Mouse (Mus musculus) hindbrain, embryonic 12.5 days (tissue): ENCODE measurements around the gene Grm7. TPM values are rescaled to one million over a fixed set of nuclear protein-coding genes. Genes with fewer than 3 reads are reported as not detected.

Source experiments
- ATAC-seq: fragments of 200-750 bp; cut with Nextera tagmentation; 2 replicates; pipeline ENCODE4 v1.8.0; 2017; ENCODE audit warnings: moderate TSS enrichment; ENCODE audit not compliant: low FRiP score
- H3K27ac ChIP-seq: fragments of 300-500 bp; sonication (generic); 2 replicates; pipeline ENCODE4 v1.5.1; 2016; ENCODE audit warnings: mild to moderate bottlenecking
- H3K27me3 ChIP-seq: fragments of 300-500 bp; sonication (generic); 2 replicates; pipeline ENCODE4 v1.6.1; 2016; ENCODE audit warnings: mild to moderate bottlenecking
- H3K36me3 ChIP-seq: fragments of 300-500 bp; sonication (generic); 2 replicates; pipeline ENCODE4 v1.6.1; 2016; ENCODE audit warnings: mild to moderate bottlenecking
- H3K4me1 ChIP-seq: fragments of 300-500 bp; sonication (generic); 2 replicates; pipeline ENCODE4 v1.6.1; 2016
- H3K4me2 ChIP-seq: fragments of 300-500 bp; sonication (generic); replicated peaks from 2 replicates; pipeline ENCODE4 v1.6.1; 2016; ENCODE audit warnings: mild to moderate bottlenecking
- H3K4me3 ChIP-seq: fragments of 300-500 bp; sonication (generic); 2 replicates; pipeline ENCODE4 v1.5.1; 2016; ENCODE audit warnings: mild to moderate bottlenecking
- H3K9ac ChIP-seq: fragments of 300-500 bp; sonication (generic); 2 replicates; pipeline ENCODE4 v1.6.1; 2016; ENCODE audit warnings: mild to moderate bottlenecking, moderate library complexity
- H3K9me3 ChIP-seq: fragments of 300-500 bp; sonication (generic); replicated peaks from 2 replicates; pipeline ENCODE4 v1.6.1; 2016; ENCODE audit warnings: mild to moderate bottlenecking
- WGBS: fragments of 180-500 bp; shearing (Covaris S2); methylation state at CpG from one replicate; pipeline ENCODE4 v1.1.7; 2016; 5-methylcytosine and 5-hydroxymethylcytosine counted together
- polyA plus RNA-seq: library from polyadenylated mRNA; unstranded; fragments of >200 nt; fragmentation: Nextera tagmentation; extraction: Ambion mirVana; gene quantifications from 2 replicates; pipeline ENCODE4 v1.2.1, GENCODE M21; 2016

The Grm7 gene
- polyA plus RNA-seq, 1 experiment from 2014 or later: 5.2 TPM

DNA sequence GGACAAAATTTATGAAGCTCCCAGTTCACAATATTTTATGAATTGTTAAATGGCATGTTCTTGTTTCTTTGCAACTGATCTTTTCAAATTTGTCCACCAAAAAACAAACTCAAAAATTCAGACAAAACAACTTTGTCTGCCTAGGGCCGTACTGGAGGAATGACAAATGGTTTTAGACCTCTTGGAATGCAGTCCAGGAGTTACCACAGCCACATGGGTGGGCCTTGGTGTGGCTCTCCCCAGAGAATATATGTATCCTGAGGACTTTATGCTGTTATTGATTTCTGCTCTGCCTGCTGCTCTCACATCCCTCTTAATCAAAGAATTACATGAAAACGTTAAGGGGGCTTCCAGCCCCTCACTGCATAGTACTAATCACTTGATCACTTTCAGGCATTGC, 400.5 kb downstream of the Grm7 start:
- no peaks in the 10 kb centered on the region for H3K9me3 ChIP-seq
- ATAC-seq: no peak
- no peak overlapping the region for H3K4me3 ChIP-seq
- H3K36me3 ChIP-seq: no peaks in the 10 kb centered on the region
- 54% methylated on average over 2 of the region's 2 CpGs for WGBS
- no peak overlapping the region for H3K9ac ChIP-seq
- H3K4me1 ChIP-seq: no peaks in the 10 kb centered on the region
- no peak overlapping the region for H3K4me2 ChIP-seq
- H3K27ac ChIP-seq: no peak overlapping the region
- no peaks in the 10 kb centered on the region for H3K27me3 ChIP-seq

DNA sequence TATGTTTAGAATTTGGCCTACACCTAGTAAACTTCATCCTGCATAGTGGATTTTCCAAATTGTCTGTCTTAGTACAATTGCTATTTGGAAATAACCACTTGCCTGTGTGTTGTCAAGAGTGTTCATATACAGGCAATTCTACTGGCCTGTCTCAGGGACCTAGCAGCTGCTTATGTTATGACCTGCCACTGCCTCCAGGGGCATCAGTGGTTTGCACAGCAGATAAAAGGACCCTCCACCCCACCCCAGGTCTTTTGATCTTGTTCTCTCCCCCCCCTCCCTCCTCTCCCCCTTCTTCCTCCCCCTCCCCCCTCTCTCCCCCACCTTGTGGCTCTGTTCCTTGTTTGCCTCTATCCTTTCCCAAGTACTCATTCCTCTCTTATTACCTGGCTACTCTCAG, 403.9 kb downstream of the Grm7 start:
- no peak overlapping the region for H3K27ac ChIP-seq
- H3K4me3 ChIP-seq: no peak overlapping the region
- no peak for ATAC-seq
- no peak overlapping the region for H3K9ac ChIP-seq
- H3K4me1 ChIP-seq: no peaks in the 10 kb centered on the region
- H3K4me2 ChIP-seq: no peak overlapping the region
- H3K9me3 ChIP-seq: no peaks in the 10 kb centered on the region
- no peaks in the 10 kb centered on the region for H3K27me3 ChIP-seq
- H3K36me3 ChIP-seq: no peaks in the 10 kb centered on the region

DNA sequence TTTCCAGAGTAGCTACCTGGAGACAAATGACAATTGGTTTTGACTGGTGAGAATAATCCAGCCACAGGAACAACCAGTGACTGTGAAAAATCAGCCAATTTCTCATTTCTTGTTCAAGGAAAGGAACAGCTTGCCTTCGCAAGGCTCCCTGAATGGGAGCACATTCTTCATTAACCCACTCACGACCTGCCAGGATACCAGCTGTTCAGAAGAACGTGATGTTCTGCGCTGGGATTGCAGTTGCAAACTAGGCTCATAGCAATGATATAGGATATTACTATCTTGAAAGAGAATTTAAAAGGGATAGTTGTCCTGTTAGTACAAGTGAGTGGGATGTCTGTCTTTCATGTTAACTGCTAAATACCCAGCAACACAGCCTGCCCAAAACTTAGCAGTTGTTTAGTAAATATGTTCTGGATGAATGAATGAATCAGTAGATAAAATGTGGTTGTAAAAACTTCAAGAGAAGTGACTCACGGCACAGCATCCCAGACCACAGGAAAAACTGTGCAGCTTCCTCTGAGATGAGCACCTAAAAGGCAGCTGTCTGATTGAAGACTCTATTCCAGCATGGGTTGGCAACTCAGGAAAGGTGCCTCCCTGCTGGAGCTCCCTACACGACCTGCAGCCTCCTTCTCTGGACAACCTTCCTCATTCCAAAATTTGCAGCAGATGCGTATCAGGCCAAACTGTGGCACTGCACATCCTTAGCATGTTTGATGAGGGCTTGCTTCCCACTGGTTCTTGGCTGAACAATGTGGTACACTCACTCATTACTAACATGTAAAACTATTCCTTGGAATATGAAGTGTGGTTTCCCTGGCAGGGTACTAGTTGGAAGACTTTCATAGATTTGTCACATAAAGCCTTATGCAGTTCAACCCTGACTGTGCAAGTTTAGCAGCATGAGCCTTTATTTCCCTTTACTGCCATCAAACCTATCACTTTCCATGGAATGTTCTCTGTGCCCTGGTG, 408.9 kb downstream of the Grm7 start:
- Histone ChIP-seq H3K4me1 (no peaks in the 10 kb centered on the region), H3K36me3 (no peaks in the 10 kb centered on the region), H3K9ac (no peak overlapping the region), H3K27me3 (no peaks in the 10 kb centered on the region), H3K27ac (no peak overlapping the region), H3K9me3 (no peaks in the 10 kb centered on the region), H3K4me3 (no peak overlapping the region), H3K4me2 (no peak overlapping the region)
- WGBS: 69% methylated on average over 7 of the region's 7 CpGs
- ATAC-seq: no peak

DNA sequence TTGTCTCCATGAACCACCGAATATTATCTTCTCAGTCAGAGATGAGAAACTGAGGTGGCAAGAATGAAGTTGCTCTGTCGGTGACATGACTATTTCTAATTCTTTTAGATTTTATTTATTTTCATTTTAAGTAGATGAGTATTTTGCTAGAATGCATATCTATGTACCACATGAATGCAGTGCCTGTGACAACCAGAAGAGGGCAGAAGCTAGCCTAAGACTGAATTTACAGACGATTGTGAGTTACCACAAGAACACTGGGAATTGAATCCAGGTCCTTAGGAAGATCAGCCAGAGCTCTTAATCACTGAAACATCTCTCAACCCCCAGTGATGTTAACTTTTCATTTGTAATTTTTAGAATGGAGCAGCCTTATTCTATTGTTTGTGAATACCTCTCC, 412.4 kb downstream of the Grm7 start:
- Histone ChIP-seq H3K4me1 (no peaks in the 10 kb centered on the region), H3K36me3 (no peaks in the 10 kb centered on the region), H3K9ac (no peak overlapping the region), H3K9me3 (no peaks in the 10 kb centered on the region), H3K4me3 (no peak overlapping the region), H3K27ac (no peak overlapping the region), H3K27me3 (no peaks in the 10 kb centered on the region), H3K4me2 (no peak overlapping the region)
- 92% methylated on average over 3 of the region's 3 CpGs for WGBS
- no peak for ATAC-seq

DNA sequence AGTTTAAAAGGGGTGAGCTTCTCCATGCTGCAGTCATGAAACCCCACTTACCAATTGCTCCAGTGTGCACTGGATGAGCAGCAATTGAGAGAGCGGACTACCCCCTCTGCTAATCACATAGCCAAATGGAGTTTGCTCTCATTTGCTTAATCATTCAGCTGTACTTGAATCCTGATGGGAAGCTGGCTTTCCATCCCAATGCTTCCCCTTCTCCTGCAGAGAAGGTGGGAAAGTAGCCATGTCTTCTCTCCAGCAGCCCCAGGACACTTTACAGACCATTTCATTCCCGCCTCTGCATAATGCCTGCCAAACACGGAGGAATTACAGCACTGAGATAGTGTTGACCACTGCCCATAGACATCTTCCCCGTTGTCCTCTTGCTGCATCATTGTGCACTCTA, 414.6 kb downstream of the Grm7 start:
- no peaks in the 10 kb centered on the region for H3K36me3 ChIP-seq
- no peaks in the 10 kb centered on the region for H3K9me3 ChIP-seq
- WGBS: 88% methylated on average over 4 of the region's 4 CpGs
- H3K4me2 ChIP-seq: no peak overlapping the region
- H3K4me1 ChIP-seq: no peaks in the 10 kb centered on the region
- no peak overlapping the region for H3K4me3 ChIP-seq
- no peak overlapping the region for H3K27ac ChIP-seq
- ATAC-seq: no peak
- H3K9ac ChIP-seq: no peak overlapping the region
- H3K27me3 ChIP-seq: no peaks in the 10 kb centered on the region

DNA sequence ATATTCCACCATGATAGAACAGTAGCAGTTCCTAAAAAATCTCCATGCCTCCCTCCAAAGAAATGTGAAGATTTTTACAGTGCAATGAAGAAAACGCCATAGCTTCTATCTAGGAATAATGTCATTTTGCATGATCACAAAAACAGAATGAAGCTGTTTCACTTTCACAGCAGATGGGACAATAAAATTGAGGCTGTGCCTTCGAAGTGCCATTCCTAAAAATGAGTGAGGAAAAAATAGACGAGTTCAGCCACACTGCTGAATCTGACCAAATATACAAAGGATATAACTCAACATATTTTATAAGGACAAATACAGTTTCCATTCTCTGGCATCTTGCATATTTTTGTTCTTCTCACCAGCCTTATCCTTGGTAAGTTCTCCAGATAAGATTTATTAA, 439.2 kb downstream of the Grm7 start:
- H3K4me1 ChIP-seq: no peaks in the 10 kb centered on the region
- H3K9me3 ChIP-seq: no peaks in the 10 kb centered on the region
- no peaks in the 10 kb centered on the region for H3K36me3 ChIP-seq
- no peak overlapping the region for H3K27ac ChIP-seq
- no peak overlapping the region for H3K4me2 ChIP-seq
- H3K4me3 ChIP-seq: no peak overlapping the region
- ATAC-seq: no peak
- H3K9ac ChIP-seq: no peak overlapping the region
- no peaks in the 10 kb centered on the region for H3K27me3 ChIP-seq
- WGBS: 82% methylated on average over 3 of the region's 3 CpGs

DNA sequence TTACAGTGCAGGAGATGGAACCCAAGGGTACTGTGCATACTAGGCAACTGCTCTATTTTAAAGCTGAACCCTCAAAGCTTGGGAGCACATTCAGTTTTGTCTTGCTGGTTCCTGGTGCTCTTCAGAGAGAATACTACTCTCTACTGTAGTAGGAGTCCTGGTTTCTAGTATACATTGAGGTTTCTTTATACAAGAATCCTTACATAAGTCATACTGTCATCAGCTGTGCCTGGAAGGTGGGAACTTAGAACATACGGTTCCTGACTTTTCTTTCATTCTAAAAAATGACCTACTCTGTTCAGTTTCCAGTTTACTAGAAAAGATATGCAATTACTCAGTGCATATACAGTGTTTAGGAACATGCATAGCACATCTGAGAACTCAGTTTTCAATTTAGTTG, 449.4 kb downstream of the Grm7 start:
- no peaks in the 10 kb centered on the region for H3K27me3 ChIP-seq
- no peaks in the 10 kb centered on the region for H3K36me3 ChIP-seq
- H3K4me3 ChIP-seq: no peak overlapping the region
- WGBS: 87% methylated on average over 1 of the region's 1 CpGs
- no peaks in the 10 kb centered on the region for H3K9me3 ChIP-seq
- no peak overlapping the region for H3K9ac ChIP-seq
- no peak overlapping the region for H3K4me2 ChIP-seq
- H3K27ac ChIP-seq: no peak overlapping the region
- no peak for ATAC-seq
- no peaks in the 10 kb centered on the region for H3K4me1 ChIP-seq

DNA sequence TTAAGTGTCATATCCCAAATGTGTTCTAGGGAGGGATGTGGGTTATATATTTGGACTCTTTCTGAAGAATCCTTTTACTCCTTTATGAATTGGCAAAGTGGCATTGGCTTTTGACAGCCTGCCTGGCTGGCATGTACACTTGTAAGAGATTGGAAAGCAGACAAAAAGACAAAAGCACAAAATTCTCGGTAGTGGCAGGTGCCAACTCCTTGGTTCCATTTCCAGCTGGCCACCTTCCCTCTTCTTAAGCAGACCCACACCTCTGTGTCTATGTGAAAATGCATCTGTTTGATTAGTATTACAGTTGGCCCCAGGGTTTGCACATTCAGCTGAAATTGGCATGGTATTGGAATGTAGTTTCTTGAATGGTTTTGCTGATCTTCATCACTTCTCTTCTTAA, 460.1 kb downstream of the Grm7 start:
- ATAC-seq: no peak
- H3K9ac ChIP-seq: no peak overlapping the region
- no peaks in the 10 kb centered on the region for H3K9me3 ChIP-seq
- no peak overlapping the region for H3K4me3 ChIP-seq
- no peaks in the 10 kb centered on the region for H3K36me3 ChIP-seq
- H3K27ac ChIP-seq: no peak overlapping the region
- no peak overlapping the region for H3K4me2 ChIP-seq
- 88% methylated on average over 1 of the region's 1 CpGs for WGBS
- no peaks in the 10 kb centered on the region for H3K27me3 ChIP-seq
- H3K4me1 ChIP-seq: no peaks in the 10 kb centered on the region

DNA sequence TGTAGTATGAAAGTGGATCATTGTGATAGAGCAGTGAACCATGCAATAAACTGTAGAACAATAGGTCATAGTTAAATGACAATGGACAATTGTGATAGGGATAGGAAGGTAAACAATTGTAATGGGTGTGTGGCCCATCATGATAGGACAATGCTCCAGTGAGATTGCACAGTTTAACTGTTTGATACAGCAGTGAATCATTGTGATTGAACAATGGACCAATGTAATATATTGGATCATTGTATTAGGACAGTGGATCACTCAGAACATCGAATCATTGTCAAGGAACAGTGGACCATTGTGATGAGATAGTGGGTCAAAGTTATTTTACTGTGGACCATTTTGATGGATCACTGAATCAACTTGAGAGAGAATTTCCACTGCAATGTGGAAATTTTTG, 515.7 kb downstream of the Grm7 start:
- Histone ChIP-seq H3K4me2 (no peak overlapping the region), H3K36me3 (no peaks in the 10 kb centered on the region), H3K4me1 (no peaks in the 10 kb centered on the region), H3K27ac (no peak overlapping the region), H3K4me3 (no peak overlapping the region), H3K27me3 (no peaks in the 10 kb centered on the region), H3K9me3 (no peaks in the 10 kb centered on the region), H3K9ac (no peak overlapping the region)
- no peak for ATAC-seq
- WGBS: 80% methylated on average over 1 of the region's 1 CpGs

DNA sequence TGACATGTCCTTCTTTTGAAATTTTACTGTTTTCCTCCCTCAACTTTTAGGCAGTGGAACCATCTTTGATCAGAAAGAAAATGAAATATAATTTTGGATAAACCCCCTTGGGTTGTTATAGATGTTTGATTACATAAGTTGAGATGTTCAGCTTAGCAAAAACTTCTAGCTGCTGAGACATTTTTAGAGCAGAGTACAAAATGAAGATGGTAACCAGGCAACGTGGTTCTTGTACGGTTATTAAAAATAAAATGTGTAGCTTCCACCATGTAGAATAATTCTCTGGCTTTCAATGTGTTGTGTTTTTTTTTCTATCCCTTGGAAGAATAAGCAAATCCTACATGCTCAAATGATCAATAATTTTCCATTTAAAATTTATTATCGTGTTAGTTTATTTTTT, 550.0 kb downstream of the Grm7 start:
- H3K27me3 ChIP-seq: no peaks in the 10 kb centered on the region
- no peaks in the 10 kb centered on the region for H3K4me1 ChIP-seq
- H3K4me3 ChIP-seq: no peak overlapping the region
- H3K4me2 ChIP-seq: no peak overlapping the region
- ATAC-seq: no peak
- no peak overlapping the region for H3K27ac ChIP-seq
- WGBS: 92% methylated on average over 3 of the region's 3 CpGs
- H3K9me3 ChIP-seq: no peaks in the 10 kb centered on the region
- no peak overlapping the region for H3K9ac ChIP-seq
- no peaks in the 10 kb centered on the region for H3K36me3 ChIP-seq

DNA sequence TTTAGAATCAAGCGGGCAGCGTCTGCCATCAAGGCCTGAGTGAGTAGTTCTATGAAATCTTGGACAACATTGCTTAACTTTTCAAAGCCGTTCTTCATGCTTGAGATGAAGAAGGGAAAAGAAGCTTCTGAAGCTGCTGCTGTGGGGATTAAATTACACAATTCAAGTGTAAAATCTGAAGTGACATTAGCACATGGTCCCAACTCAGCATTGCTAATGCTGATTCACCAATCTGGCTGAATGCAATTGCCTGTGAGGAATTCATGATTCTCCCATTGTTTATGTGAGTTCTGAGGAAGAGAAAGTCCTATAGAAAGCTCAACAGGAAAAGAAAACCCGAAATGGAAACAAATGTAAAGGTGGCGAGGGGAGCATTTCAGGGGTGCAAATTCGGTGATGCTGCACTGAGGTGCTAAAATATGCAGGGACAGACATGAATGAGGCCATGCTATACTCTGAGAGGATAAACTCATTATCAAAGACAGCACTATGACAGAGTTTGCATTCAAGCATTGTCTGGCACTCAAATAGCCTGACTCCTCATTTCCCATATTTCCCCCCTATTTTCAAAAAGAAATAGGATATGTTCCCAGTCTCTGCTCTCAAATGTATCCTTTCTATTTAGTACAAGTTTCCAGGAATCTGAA, 575.8 kb downstream of the Grm7 start:
- WGBS: 66% methylated on average over 6 of the region's 6 CpGs
- no peak for ATAC-seq

DNA sequence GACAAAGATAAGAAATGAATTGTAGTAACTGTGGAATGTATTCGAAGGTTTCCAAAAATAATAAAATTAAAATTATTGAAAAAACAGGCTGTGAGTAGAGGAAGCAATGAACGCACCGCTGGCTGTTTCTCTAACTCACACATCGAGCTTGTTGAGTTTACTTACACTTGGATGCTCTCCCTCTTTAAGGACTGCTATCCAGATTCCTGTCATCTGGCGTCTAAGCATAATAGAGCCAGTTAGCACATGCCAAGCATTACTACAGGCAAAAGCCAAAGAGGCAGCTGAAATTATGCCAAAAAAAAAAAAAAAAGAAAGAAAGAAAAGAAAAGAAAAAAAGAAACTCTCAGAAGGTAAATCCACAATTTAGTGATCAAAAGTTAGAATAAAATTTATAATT, 609.8 kb downstream of the Grm7 start:
- ATAC-seq: no peak
- Histone ChIP-seq H3K4me2 (no peak overlapping the region), H3K4me1 (no peaks in the 10 kb centered on the region), H3K27ac (no peak overlapping the region), H3K4me3 (no peak overlapping the region), H3K36me3 (no peaks in the 10 kb centered on the region), H3K9ac (no peak overlapping the region), H3K27me3 (no peaks in the 10 kb centered on the region), H3K9me3 (no peaks in the 10 kb centered on the region)
- 88% methylated on average over 5 of the region's 5 CpGs for whole genome bisulfite sequencing

More for the DNA sequence above, 575.8 kb downstream of the Grm7 start:
- Histone ChIP-seq H3K4me3 (no peak overlapping the region), H3K9ac (no peak overlapping the region), H3K4me1 (no peaks in the 10 kb centered on the region), H3K36me3 (no peaks in the 10 kb centered on the region), H3K27ac (no peak overlapping the region), H3K27me3 (no peaks in the 10 kb centered on the region), H3K4me2 (no peak overlapping the region), H3K9me3 (no peaks in the 10 kb centered on the region)

DNA sequence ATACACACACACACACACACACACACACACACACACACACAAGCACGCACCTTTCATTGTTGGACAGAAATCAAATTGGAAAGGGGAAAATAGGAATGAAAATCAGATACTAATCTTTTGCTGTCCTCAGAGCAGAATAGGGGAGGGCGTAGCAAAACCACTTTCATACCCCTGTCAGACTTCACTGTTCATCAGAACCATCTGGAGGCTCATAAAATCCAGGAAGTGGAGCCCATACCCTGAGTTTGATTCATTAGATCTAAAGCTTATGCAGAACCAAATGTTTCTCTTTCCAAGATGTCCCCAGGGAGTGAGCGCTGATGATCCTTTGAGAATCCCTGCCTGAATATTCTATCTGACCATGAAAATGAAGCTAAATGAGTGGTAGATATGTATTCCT, 611.6 kb downstream of the Grm7 start:
- Histone ChIP-seq H3K27ac (no peak overlapping the region), H3K9ac (no peak overlapping the region), H3K36me3 (no peaks in the 10 kb centered on the region), H3K4me3 (no peak overlapping the region), H3K27me3 (no peaks in the 10 kb centered on the region), H3K4me2 (no peak overlapping the region), H3K4me1 (no peaks in the 10 kb centered on the region), H3K9me3 (no peaks in the 10 kb centered on the region)
- no peak for ATAC-seq
- WGBS: 94% methylated on average over 3 of the region's 3 CpGs
